In the genomic region with DNA sequence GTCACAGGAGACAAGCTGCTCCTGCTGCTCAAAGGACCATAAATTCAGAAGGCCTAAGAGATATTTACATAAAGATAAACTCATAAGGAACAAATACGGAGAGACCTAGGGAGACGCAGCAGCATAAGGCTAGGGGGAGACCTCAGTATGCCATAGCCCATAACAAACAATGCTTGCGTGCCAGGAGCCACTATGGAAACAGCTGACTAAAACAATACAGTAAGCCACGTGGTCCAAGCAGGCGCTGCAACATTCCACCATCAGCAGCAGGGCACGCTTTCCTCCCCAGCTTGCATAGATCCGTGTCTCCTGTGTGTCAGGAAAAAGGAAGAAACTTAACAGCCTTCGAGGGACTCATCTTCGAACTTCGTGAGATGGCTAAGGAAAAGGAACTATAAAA, we compare ENCODE assay signal across 15 mouse cellular contexts.
A peak's percentile ranks its signal among the peaks of the same experiment; 100 is the strongest.
DNase-seq lines count a peak whose midpoint lies in the region; ATAC-seq and TF ChIP-seq lines count a peak whose summit lies in the region.
"Had no signal": no experiment of that assay in that cellular context is flagged by ENCODE, and none has a peak within 500 bp of the region (broad histone marks: within the 10 kb centered on the region; RNA-seq: fewer than 3 reads in every experiment).

No protein-coding gene starts in this region.

- H3K36me3 ChIP-seq in kidney, postnatal 0 days (ENCODE audit: insufficient read depth, low read length): no peaks in the 10 kb centered on the region
- H3K36me3 ChIP-seq in thymus, adult 2 months (ENCODE audit: control insufficient read depth, insufficient read depth, low read length): no peaks in the 10 kb centered on the region
- H3K36me3 ChIP-seq: embryonic facial prominence, embryonic 12.5 days; midbrain, embryonic 10.5 days had no signal

- peak; percentile 53 for DNase-seq in kidney, postnatal 0 days (ENCODE audit: low spot score)
- DNase-seq in kidney, adult 8-10 months: no peak
- peak; percentile 39 for DNase-seq in urinary bladder, postnatal 25 days (ENCODE audit: low spot score)
- no peak for DNase-seq in urinary bladder, adult 2 months (ENCODE audit: low spot score)
- peak; percentile 16 for DNase-seq in lung, postnatal 25 days (ENCODE audit: low spot score)
- DNase-seq in thymus, adult 2 months: no peak
- no peak for DNase-seq in left cerebral cortex, adult 18-20 months (ENCODE audit: low spot score in 2 of 2)
- DNase-seq: adrenal gland, postnatal 36 days; cerebellum, adult 2 months; forebrain, postnatal 0 days; gastrocnemius, postnatal 36 days; liver had no signal

- H3K9me3 ChIP-seq in kidney, postnatal 0 days (replicated peaks; ENCODE audit: low read length): no peaks in the 10 kb centered on the region
- H3K9me3 ChIP-seq: embryonic facial prominence, embryonic 12.5 days; midbrain, embryonic 10.5 days had no signal

- no peak overlapping the region for H3K4me2 ChIP-seq in kidney, postnatal 0 days (ENCODE audit: low read length)
- H3K4me2 ChIP-seq: embryonic facial prominence, embryonic 12.5 days had no signal

- no peak overlapping the region for H3K27ac ChIP-seq in kidney, postnatal 0 days
- no peak overlapping the region for H3K27ac ChIP-seq in thymus, adult 2 months (ENCODE audit: control insufficient read depth, insufficient read depth, low read length)
- H3K27ac ChIP-seq: embryonic facial prominence, embryonic 12.5 days; midbrain, embryonic 10.5 days had no signal

- no peaks in the 10 kb centered on the region for H3K4me1 ChIP-seq in kidney, postnatal 0 days (replicated peaks; ENCODE audit: insufficient read depth, low read length)
- H3K4me1 ChIP-seq in thymus, adult 2 months (replicated peaks; ENCODE audit: control insufficient read depth, insufficient read depth, low read length): peaks cover 15% of the 10 kb centered on the region

- H3K9ac ChIP-seq in kidney, postnatal 0 days (ENCODE audit: low read depth, low read length): no peak overlapping the region
- H3K9ac ChIP-seq: embryonic facial prominence, embryonic 12.5 days; forebrain, postnatal 0 days had no signal

- no peak for TF ChIP-seq POLR2A in thymus, adult 2 months (IDR thresholded peaks at IDR 0.05; ENCODE audit: control insufficient read depth, extremely low read depth, insufficient read depth, low read length, poor library complexity)

- ATAC-seq in kidney, postnatal 0 days (replicated peaks; ENCODE audit: low FRiP score, low read depth): no peak
- ATAC-seq: forebrain, postnatal 0 days; hindbrain, embryonic 16.5 days had no signal

- 41% methylated on average over 10 of the region's 10 CpGs for WGBS in kidney, postnatal 0 days
- WGBS in thymus, adult 2 months: 57% methylated on average over 10 of the region's 10 CpGs

- no peaks in the 10 kb centered on the region for H3K27me3 ChIP-seq in kidney, postnatal 0 days (ENCODE audit: insufficient read depth, low read length)
- H3K27me3 ChIP-seq in thymus, adult 2 months (ENCODE audit: control insufficient read depth, insufficient read depth, low read length): no peaks in the 10 kb centered on the region
- H3K27me3 ChIP-seq: embryonic facial prominence, embryonic 12.5 days had no signal

- TF ChIP-seq CTCF in kidney, postnatal 0 days (IDR thresholded peaks at IDR 0.05; ENCODE audit: low read depth): no peak
- TF ChIP-seq CTCF in thymus, adult 2 months (IDR thresholded peaks at IDR 0.05; ENCODE audit: borderline replicate concordance, control insufficient read depth, extremely low read depth, insufficient read depth, low read length, poor library complexity): no peak

- no peak overlapping the region for H3K4me3 ChIP-seq in kidney, postnatal 0 days (replicated peaks; ENCODE audit: low read depth, low read length)
- H3K4me3 ChIP-seq in thymus, adult 2 months (ENCODE audit: control insufficient read depth, insufficient read depth, low read length): no peak overlapping the region
- H3K4me3 ChIP-seq: embryonic facial prominence, embryonic 12.5 days; midbrain, embryonic 10.5 days had no signal

Comparison
In these comparisons a context has a peak if more than half of its experiments do, and no peak if none do; other contexts are left out.
1. DNase-seq: peak in kidney, postnatal 0 days (single experiment), urinary bladder, postnatal 25 days (single experiment) and lung, postnatal 25 days (single experiment); none in kidney, adult 8-10 months (0 of 2), urinary bladder, adult 2 months (single experiment), thymus, adult 2 months (single experiment) and left cerebral cortex, adult 18-20 months (0 of 2).